Mouse (Mus musculus): ENCODE data around the gene Adamtsl2. TPM values are rescaled to one million over a fixed set of nuclear protein-coding genes. Genes with fewer than 3 reads are reported as not detected.

Gene Adamtsl2
- polyA plus RNA-seq, 1 experiment from 2014 or later = 14.2 TPM

DNA sequence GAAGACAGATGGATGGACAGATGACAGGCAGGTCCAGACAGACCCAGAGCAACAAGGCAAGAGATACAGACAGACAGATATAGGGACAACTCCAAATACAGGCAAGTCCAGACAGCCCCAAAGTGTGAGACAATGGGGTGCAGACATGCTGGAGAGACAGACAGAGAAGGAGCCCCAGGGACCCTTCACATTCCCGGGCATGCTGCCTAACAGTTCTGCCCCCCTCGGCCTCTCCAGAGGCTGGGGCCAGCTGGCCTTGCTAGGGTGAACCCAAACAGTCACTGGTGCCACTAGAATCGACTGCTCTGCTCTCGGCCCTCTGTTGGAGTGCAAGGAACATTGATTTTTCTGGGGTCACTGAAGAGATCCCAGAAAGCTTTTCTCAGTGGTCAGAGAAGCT lies 39.3 kb downstream of the Adamtsl2 start:
- ATAC-seq = no peak
- Histone ChIP-seq H3K4me2 (ENCODE audit: low read length) (no peak overlapping the region), H3K4me3 (replicated peaks; ENCODE audit: low read length) (no peak overlapping the region), H3K27me3 (replicated peaks; ENCODE audit: control insufficient read depth, insufficient read depth, low read length) (no peaks in the 10 kb centered on the region; the same call in 1 of the 2 replicates), H3K9ac (replicated peaks; ENCODE audit: low read depth, low read length) (no peak overlapping the region), H3K36me3 (ENCODE audit: control insufficient read depth, insufficient read depth) (no peaks in the 10 kb centered on the region), H3K27ac (ENCODE audit: low read length) (no peak overlapping the region), H3K9me3 (ENCODE audit: control insufficient read depth, low read length) (no peaks in the 10 kb centered on the region), H3K4me1 (replicated peaks; ENCODE audit: control insufficient read depth, insufficient read depth, low read length) (peaks cover 20% of the 10 kb centered on the region)
- 61% methylated on average over 4 of the region's 4 CpGs for WGBS

DNA sequence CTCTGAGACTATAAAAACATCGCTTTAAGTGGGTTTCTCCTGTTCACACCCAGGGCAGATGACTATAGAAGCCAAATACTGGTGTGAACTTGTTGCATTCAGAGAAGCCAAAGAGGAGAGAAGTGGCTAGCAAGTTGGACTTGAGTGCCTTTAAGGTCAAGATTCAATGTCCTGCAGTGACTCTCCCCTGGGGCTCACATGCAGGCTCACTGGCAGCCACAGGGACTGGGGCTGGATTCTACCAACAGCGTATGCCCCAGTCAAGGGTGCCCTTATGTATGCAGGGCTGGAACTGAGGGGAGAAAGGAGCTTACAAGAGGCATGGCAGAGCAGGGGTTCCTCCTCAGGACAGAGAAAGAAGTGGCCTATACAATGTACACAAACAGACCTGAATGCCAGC lies 40.6 kb downstream of the Adamtsl2 start:
- Histone ChIP-seq H3K9ac (replicated peaks; ENCODE audit: low read depth, low read length) (no peak overlapping the region), H3K4me2 (ENCODE audit: low read length) (no peak overlapping the region), H3K27ac (ENCODE audit: low read length) (no peak overlapping the region), H3K4me3 (replicated peaks; ENCODE audit: low read length) (no peak overlapping the region), H3K27me3 (replicated peaks; ENCODE audit: control insufficient read depth, insufficient read depth, low read length) (no peaks in the 10 kb centered on the region; the same call in 1 of the 2 replicates), H3K9me3 (ENCODE audit: control insufficient read depth, low read length) (no peaks in the 10 kb centered on the region), H3K36me3 (ENCODE audit: control insufficient read depth, insufficient read depth) (no peaks in the 10 kb centered on the region), H3K4me1 (replicated peaks; ENCODE audit: control insufficient read depth, insufficient read depth, low read length) (peaks cover 20% of the 10 kb centered on the region)
- ATAC-seq = no peak
- 85% methylated on average over 2 of the region's 2 CpGs for WGBS

DNA sequence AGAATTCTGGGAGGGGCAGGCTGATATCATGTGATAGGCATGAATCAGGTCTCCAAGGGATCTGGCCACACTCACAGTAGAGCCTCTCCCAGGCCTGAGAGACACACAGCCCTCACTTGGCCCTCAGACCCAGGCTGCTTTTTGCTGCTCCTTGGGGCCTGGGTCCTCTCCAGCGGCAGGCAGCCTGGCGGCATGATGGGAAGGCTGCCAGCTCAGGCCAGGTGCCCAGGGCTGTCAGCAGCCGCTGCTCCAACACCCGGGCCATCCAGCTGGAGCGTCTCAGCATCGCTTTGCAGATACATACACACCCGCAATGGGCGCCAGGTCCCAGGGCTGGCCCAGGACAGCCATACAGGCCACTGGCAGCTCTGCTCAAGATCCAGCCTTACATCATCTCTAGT lies 41.1 kb downstream of the Adamtsl2 start:
- no peak overlapping the region for H3K4me3 ChIP-seq (replicated peaks; ENCODE audit: low read length)
- ATAC-seq = peak; percentile 54; the same call in 1 of the 2 replicates
- no peaks in the 10 kb centered on the region; the same call in 1 of the 2 replicates for H3K27me3 ChIP-seq (replicated peaks; ENCODE audit: control insufficient read depth, insufficient read depth, low read length)
- WGBS = 45% methylated on average over 8 of the region's 8 CpGs
- H3K4me2 ChIP-seq (ENCODE audit: low read length) = no peak overlapping the region
- no peak overlapping the region for H3K27ac ChIP-seq (ENCODE audit: low read length)
- no peaks in the 10 kb centered on the region for H3K9me3 ChIP-seq (ENCODE audit: control insufficient read depth, low read length)
- no peaks in the 10 kb centered on the region for H3K36me3 ChIP-seq (ENCODE audit: control insufficient read depth, insufficient read depth)
- H3K9ac ChIP-seq (replicated peaks; ENCODE audit: low read depth, low read length) = no peak overlapping the region
- H3K4me1 ChIP-seq (replicated peaks; ENCODE audit: control insufficient read depth, insufficient read depth, low read length) = peaks cover 20% of the 10 kb centered on the region

DNA sequence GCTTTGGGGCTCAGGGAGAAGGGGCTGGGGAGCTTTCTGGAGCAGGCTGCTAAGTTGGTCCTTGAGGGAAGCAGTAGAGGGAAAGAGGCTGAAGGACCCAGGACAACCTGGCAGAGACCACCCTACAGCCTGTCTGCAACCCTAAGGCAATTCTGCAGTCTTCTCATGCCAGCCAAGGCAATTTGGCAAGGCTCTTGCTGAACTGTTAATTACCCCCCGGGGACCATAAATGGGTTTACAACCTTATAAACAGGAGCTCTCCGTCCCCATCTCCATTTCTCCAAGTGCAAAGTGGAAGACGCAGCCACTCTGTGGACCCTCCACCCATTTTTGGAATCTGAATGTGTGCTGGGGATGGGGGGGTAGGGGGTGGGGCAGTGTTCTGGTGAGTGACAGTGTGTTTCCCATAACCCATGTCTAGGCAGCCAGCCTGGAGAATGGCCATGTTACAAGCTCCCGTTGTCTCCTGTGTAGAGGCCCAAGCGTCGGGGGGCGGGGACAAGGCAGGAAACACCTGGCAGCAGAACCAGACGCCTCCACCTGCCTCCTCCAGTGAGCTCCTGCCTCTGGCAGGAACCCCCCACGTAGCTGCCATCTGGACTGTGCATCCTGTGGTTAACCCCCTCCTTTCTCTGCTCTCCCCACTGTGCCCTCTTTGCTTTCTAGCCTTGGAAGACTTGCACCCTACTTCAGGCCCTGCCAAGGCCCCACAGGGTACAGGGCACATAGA lies 42.6 kb downstream of the Adamtsl2 start:
- no peaks in the 10 kb centered on the region; the same call in 1 of the 2 replicates for H3K27me3 ChIP-seq (replicated peaks; ENCODE audit: control insufficient read depth, insufficient read depth, low read length)
- peak; percentile 57 for ATAC-seq
- H3K4me2 ChIP-seq (ENCODE audit: low read length) = no peak overlapping the region
- H3K9ac ChIP-seq (replicated peaks; ENCODE audit: low read depth, low read length) = no peak overlapping the region
- H3K27ac ChIP-seq (ENCODE audit: low read length) = no peak overlapping the region
- no peaks in the 10 kb centered on the region for H3K36me3 ChIP-seq (ENCODE audit: control insufficient read depth, insufficient read depth)
- no peak overlapping the region for H3K4me3 ChIP-seq (replicated peaks; ENCODE audit: low read length)
- 19% methylated on average over 9 of the region's 9 CpGs for WGBS
- no peaks in the 10 kb centered on the region for H3K9me3 ChIP-seq (ENCODE audit: control insufficient read depth, low read length)
- peaks cover 20% of the 10 kb centered on the region for H3K4me1 ChIP-seq (replicated peaks; ENCODE audit: control insufficient read depth, insufficient read depth, low read length)

DNA sequence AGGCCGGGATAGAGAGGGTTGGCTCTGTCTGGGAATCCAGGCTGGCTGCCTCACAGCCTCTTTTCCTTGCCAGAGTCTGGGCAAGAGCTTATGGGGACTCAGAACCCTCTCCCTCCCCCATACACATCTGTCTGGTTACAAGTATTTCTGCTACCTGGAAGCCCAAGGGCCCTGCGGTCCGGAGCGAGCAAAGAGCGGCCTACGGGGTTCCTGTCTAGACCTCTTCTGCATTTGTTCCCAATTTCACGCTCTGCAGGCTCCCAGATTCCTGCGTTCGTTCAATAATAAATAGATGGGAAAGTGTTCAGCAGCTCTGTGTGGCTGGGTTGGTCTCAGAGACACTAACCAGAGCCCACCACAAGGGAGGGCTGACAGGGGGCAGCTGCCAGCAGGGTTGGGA lies 43.4 kb downstream of the Adamtsl2 start:
- Histone ChIP-seq H3K9ac (replicated peaks; ENCODE audit: low read depth, low read length) (no peak overlapping the region), H3K9me3 (ENCODE audit: control insufficient read depth, low read length) (no peaks in the 10 kb centered on the region), H3K4me2 (ENCODE audit: low read length) (no peak overlapping the region), H3K4me3 (replicated peaks; ENCODE audit: low read length) (no peak overlapping the region), H3K27me3 (replicated peaks; ENCODE audit: control insufficient read depth, insufficient read depth, low read length) (no peaks in the 10 kb centered on the region; the same call in 1 of the 2 replicates), H3K27ac (ENCODE audit: low read length) (no peak overlapping the region), H3K4me1 (replicated peaks; ENCODE audit: control insufficient read depth, insufficient read depth, low read length) (peaks cover 20% of the 10 kb centered on the region), H3K36me3 (ENCODE audit: control insufficient read depth, insufficient read depth) (no peaks in the 10 kb centered on the region)
- no peak for ATAC-seq
- 36% methylated on average over 9 of the region's 9 CpGs for WGBS

DNA sequence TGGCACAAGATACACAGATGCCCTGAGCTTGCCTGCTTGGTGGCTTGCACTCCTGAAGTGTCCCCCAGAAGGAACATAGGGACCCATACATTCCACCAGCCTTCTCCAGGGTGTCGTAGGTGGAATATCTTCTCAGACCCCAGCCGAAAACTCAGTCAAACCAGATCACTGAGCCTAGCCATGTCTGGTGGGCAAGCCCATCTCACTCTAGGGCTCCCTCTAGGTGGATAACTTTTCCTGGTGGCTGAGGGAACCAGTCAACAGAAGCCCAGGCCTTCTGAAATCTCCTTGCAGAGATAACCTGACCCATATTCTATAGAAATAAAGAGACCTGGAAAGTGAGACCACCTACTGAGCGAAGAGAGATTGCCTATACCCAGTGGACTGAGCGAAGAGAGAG lies 43.9 kb downstream of the Adamtsl2 start:
- Histone ChIP-seq H3K27me3 (replicated peaks; ENCODE audit: control insufficient read depth, insufficient read depth, low read length) (no peaks in the 10 kb centered on the region; the same call in 1 of the 2 replicates), H3K27ac (ENCODE audit: low read length) (no peak overlapping the region), H3K9ac (replicated peaks; ENCODE audit: low read depth, low read length) (no peak overlapping the region), H3K4me3 (replicated peaks; ENCODE audit: low read length) (no peak overlapping the region), H3K9me3 (ENCODE audit: control insufficient read depth, low read length) (no peaks in the 10 kb centered on the region), H3K36me3 (ENCODE audit: control insufficient read depth, insufficient read depth) (no peaks in the 10 kb centered on the region), H3K4me1 (replicated peaks; ENCODE audit: control insufficient read depth, insufficient read depth, low read length) (peaks cover 20% of the 10 kb centered on the region), H3K4me2 (ENCODE audit: low read length) (no peak overlapping the region)
- 89% methylated on average over 4 of the region's 4 CpGs for WGBS
- ATAC-seq = no peak

DNA sequence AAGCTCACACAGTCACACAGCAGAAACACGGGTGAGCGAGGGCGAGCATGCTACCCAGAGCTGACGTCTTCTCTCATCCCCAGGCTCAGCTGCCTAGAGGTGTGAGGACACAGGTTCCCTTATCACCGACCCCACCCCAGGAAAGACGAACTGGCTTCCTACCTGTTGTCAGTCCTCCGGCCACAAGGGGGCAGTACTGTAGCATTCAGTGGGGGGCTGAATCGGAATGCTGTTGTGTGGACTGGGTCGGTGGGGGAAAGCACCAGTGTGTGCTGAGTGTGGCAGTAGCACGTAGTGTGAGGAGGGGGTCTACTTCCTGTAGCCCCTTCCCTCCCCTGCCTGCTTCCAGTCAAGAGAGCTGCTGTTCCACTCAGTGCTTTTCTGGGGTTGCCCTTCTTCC lies 46.8 kb downstream of the Adamtsl2 start:
- 46% methylated on average over 10 of the region's 10 CpGs for WGBS
- no peak for ATAC-seq
- H3K9ac ChIP-seq (replicated peaks; ENCODE audit: low read depth, low read length) = no peak overlapping the region

DNA sequence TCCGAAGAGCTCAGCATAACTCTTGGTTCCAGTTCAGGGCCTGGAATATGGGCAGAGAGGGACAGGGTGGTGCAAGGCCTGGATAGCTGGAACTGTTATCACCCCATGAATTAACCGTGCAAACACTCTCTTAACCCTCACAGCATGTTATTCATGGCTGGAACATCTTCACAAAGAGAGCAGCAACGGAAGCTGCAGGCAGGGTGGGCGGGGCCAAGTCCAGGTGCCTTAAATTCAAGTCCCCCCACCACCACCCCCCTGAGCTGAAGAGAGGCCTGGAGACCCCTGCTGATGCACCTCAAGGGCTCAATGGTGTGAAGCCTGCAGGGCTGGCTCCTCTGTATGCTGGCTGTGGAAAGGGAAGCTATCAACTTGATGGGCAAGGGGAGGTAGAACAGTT lies 47.3 kb downstream of the Adamtsl2 start:
- Histone ChIP-seq H3K36me3 (ENCODE audit: control insufficient read depth, insufficient read depth) (no peaks in the 10 kb centered on the region), H3K27me3 (replicated peaks; ENCODE audit: control insufficient read depth, insufficient read depth, low read length) (no peaks in the 10 kb centered on the region), H3K4me2 (ENCODE audit: low read length) (no peak overlapping the region), H3K9me3 (ENCODE audit: control insufficient read depth, low read length) (no peaks in the 10 kb centered on the region), H3K9ac (replicated peaks; ENCODE audit: low read depth, low read length) (no peak overlapping the region), H3K4me1 (replicated peaks; ENCODE audit: control insufficient read depth, insufficient read depth, low read length) (peaks cover 13% of the 10 kb centered on the region), H3K27ac (ENCODE audit: low read length) (no peak overlapping the region), H3K4me3 (replicated peaks; ENCODE audit: low read length) (no peak overlapping the region)
- ATAC-seq = no peak
- WGBS = 59% methylated on average over 4 of the region's 4 CpGs

More for the DNA sequence above, 46.8 kb downstream of the Adamtsl2 start:
- Histone ChIP-seq H3K36me3 (ENCODE audit: control insufficient read depth, insufficient read depth) (no peaks in the 10 kb centered on the region), H3K27ac (ENCODE audit: low read length) (no peak overlapping the region), H3K9me3 (ENCODE audit: control insufficient read depth, low read length) (no peaks in the 10 kb centered on the region), H3K4me2 (ENCODE audit: low read length) (no peak overlapping the region), H3K4me1 (replicated peaks; ENCODE audit: control insufficient read depth, insufficient read depth, low read length) (peaks cover 15% of the 10 kb centered on the region), H3K27me3 (replicated peaks; ENCODE audit: control insufficient read depth, insufficient read depth, low read length) (no peaks in the 10 kb centered on the region), H3K4me3 (replicated peaks; ENCODE audit: low read length) (no peak overlapping the region)

DNA sequence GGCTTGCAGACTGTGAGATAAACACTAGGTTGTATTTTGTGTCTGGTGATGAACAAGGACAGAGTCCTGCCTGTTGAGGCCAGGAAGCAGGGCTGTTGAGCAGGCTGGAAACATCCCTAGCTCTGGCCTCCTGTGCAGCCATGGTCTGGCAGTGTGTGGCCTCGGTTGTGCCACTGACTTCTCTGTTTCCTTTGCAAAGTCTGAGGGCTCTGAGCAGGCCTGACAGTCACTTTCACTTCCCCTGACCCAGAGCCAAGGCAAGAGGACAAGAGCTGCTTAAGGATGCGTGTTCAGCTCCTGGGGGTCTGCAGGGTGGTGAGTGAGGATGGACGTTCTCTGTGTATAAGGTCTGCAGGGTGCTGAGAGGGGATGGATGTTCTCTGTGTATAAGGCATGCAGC lies 49.8 kb downstream of the Adamtsl2 start:
- Histone ChIP-seq H3K36me3 (ENCODE audit: control insufficient read depth, insufficient read depth) (no peaks in the 10 kb centered on the region), H3K9me3 (ENCODE audit: control insufficient read depth, low read length) (no peaks in the 10 kb centered on the region), H3K27me3 (replicated peaks; ENCODE audit: control insufficient read depth, insufficient read depth, low read length) (no peaks in the 10 kb centered on the region), H3K9ac (replicated peaks; ENCODE audit: low read depth, low read length) (no peak overlapping the region), H3K4me1 (replicated peaks; ENCODE audit: control insufficient read depth, insufficient read depth, low read length) (no peaks in the 10 kb centered on the region), H3K27ac (ENCODE audit: low read length) (no peak overlapping the region), H3K4me2 (ENCODE audit: low read length) (no peak overlapping the region), H3K4me3 (replicated peaks; ENCODE audit: low read length) (no peak overlapping the region)
- ATAC-seq = no peak
- WGBS = 83% methylated on average over 3 of the region's 3 CpGs

Measured in forebrain, embryonic 16.5 days (tissue).